Mouse (Mus musculus): ENCODE measurements around the gene Capn6. TPM values are rescaled to one million over a fixed set of nuclear protein-coding genes. Genes with fewer than 3 reads are reported as not detected.

The Capn6 gene
- 5.3 and 6.6 TPM in 2 replicates for polyA plus RNA-seq (2012; rRNA removed)

GRCm38 (mm10) chrX:143827212-143827611, at the start of gene Capn6:
Gene Capn6 (minus strand): TSS chrX:143827414.
- DNase-seq (ENCODE audit: low spot score), result no peak

GRCm38 (mm10) chrX:143867129-143867664, 40.0 kb upstream of the Capn6 start:
- no peak for DNase-seq (ENCODE audit: low spot score)

- DNase-seq (ENCODE audit: low spot score), result no peak
These were observed 24.1 kb upstream of the Capn6 start for GRCm38 (mm10) chrX:143851351-143851750.

GRCm38 (mm10) chrX:143849969-143850368, 22.8 kb upstream of the Capn6 start:
- no peak for DNase-seq (ENCODE audit: low spot score)

DNA sequence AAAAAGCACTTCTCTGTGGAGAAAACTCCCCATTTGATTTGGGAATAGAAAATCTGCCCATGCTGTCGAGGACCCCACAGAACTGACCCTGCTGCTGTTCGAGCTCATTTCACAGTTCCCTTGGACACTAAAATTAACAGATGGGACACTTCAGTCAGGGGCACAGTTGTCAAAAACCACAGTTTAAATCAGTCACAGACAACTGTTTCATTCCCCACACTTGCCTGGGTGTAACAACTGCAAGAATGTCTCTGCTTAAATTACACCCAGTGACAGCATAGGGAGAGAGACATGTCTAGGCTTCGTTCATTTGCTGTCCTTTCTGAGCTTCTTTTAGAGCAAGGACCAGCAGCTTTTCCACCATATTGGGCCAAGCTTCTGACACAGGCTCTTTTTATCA, 19.4 kb upstream of the Capn6 start:
- DNase-seq (ENCODE audit: low spot score), result no peak

DNA sequence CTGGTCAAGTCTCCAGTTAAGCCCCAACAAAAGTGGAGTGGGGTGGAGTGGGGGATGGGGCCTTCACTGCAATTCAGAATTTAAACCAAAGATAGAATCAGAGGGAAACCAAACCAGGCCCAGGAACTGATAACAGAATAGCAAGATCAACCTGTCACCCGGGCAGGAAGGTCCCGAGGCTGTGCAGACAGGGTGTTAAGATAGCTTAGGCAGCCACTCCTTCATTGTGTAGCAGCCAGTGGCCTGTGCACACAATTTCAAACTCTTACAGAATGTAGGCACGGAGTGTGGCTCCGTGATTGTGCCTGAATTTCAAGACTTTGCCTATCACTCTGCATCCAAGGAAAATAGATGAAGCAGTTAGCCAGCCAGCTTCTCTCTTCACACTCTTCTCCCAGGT, 693 bp downstream of the Capn6 start:
- no peak for DNase-seq (ENCODE audit: low spot score)

GRCm38 (mm10) chrX:143818961-143819360, 8.3 kb downstream of the Capn6 start:
- no peak for DNase-seq (ENCODE audit: low spot score)

GRCm38 (mm10) chrX:143815948-143816347, 11.3 kb downstream of the Capn6 start:
- no peak for DNase-seq (ENCODE audit: low spot score)

DNA sequence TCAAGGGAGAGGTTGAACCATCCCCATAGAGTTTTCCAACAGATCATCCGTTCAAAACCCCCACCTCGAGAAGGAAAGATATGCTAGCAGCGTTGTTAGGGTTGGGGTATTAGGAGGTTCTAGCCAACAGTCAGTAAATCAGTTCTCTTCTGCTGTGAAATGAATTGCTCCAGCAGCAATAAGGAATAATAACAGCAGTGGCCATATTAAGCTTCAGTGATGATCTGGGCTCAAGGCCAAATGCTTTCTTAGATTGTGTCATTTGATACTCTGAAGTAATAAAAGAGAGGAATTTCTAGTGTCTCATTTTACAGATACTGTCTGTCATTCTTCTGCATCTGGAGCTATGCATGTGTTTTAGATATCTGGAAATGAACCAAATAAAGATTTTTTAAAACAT, 64.7 kb downstream of the Capn6 start:
- no peak for DNase-seq (ENCODE audit: low spot score)

Other genes with a start within 250 kb of the Capn6 start
- gene Dcx, start 105.9 kb upstream of the Capn6 start, polyA plus RNA-seq (2012; rRNA removed), result 0.03 and 0.06 TPM in 2 replicates

All from urinary bladder, adult 2 months (tissue).